In genomic region chr11:80778916-80779526, GRCm38 (mm10) we compare ENCODE assay signal across 8 mouse cellular contexts. TPM values are rescaled to one million over a fixed set of nuclear protein-coding genes. Genes with fewer than 3 reads are reported as not detected.
DNase-seq lines count a peak whose midpoint lies in the region; ATAC-seq and TF ChIP-seq lines count a peak whose summit lies in the region.

No protein-coding gene starts in this region.

- no peaks in the 10 kb centered on the region for H3K27me3 ChIP-seq in kidney, postnatal 0 days (ENCODE audit: insufficient read depth, low read length)
- H3K27me3 ChIP-seq in hindbrain, embryonic 16.5 days (replicated peaks; ENCODE audit: control insufficient read depth, insufficient read depth, low read length) = peaks cover 2% of the 10 kb centered on the region; the same call in 1 of the 2 replicates
- H3K27me3 ChIP-seq in myocyte (ENCODE audit: control insufficient read depth, insufficient read depth, insufficient read length) = no peaks in the 10 kb centered on the region

- no peak; the same call in 1 of the 2 replicates for ATAC-seq in kidney, postnatal 0 days (replicated peaks; ENCODE audit: low FRiP score, low read depth)
- no peak; the same call in 1 of the 2 replicates for ATAC-seq in hindbrain, embryonic 16.5 days

- intact Hi-C loops in gastrocnemius, postnatal 14 days (cut with DNase I; ENCODE audit: low total_unique reads) = loop anchor here (10.0 kb wide), 1 partner anchor 74 kb away; no protein-coding TSS in a partner anchor
- intact Hi-C loops in left cerebral cortex, postnatal 10 days (cut with DNase I) = no loop called here

- H3K27ac ChIP-seq in kidney, postnatal 0 days = peak overlapping the region; percentile 86; the same call in 1 of the 2 replicates
- peak overlapping the region; percentile 76 for H3K27ac ChIP-seq in brown adipose tissue, adult 24 weeks (replicated peaks; ENCODE audit: low read depth, low read length)
- H3K27ac ChIP-seq in hindbrain, embryonic 16.5 days (ENCODE audit: low read depth, low read length) = peak overlapping the region; percentile 64; the same call in 1 of the 2 replicates

- no peaks in the 10 kb centered on the region for H3K79me2 ChIP-seq in myocyte (ENCODE audit: control insufficient read depth, insufficient read depth)

- no peaks in the 10 kb centered on the region for H3K9me3 ChIP-seq in kidney, postnatal 0 days (replicated peaks; ENCODE audit: low read length)
- no peaks in the 10 kb centered on the region for H3K9me3 ChIP-seq in hindbrain, embryonic 16.5 days (ENCODE audit: control insufficient read depth, low read length)

- peak overlapping the region; percentile 68 for H3K4me3 ChIP-seq in kidney, postnatal 0 days (replicated peaks; ENCODE audit: low read depth, low read length)
- H3K4me3 ChIP-seq in brown adipose tissue, adult 24 weeks (ENCODE audit: insufficient read depth, low read depth, low read length) = peak overlapping the region; percentile 93
- H3K4me3 ChIP-seq in hindbrain, embryonic 16.5 days (ENCODE audit: low read length) = peak overlapping the region; percentile 87
- peak overlapping the region; percentile 52 for H3K4me3 ChIP-seq in myocyte

- no peak for TF ChIP-seq CTCF in kidney, postnatal 0 days (IDR thresholded peaks at IDR 0.05; ENCODE audit: low read depth)

- H3K9ac ChIP-seq in kidney, postnatal 0 days (ENCODE audit: low read depth, low read length) = peak overlapping the region; percentile 64
- peak overlapping the region; percentile 79 for H3K9ac ChIP-seq in hindbrain, embryonic 16.5 days (ENCODE audit: low read depth, low read length)

- 2% methylated on average over 18 of the region's 18 CpGs for WGBS in kidney, postnatal 0 days
- WGBS in hindbrain, embryonic 16.5 days = 4% methylated on average over 18 of the region's 18 CpGs

- TF ChIP-seq POLR2A in myocyte (IDR thresholded peaks at IDR 0.05; ENCODE audit: insufficient read length, low read depth) = no peak

- DNase-seq in kidney, postnatal 0 days (ENCODE audit: low spot score) = peak; percentile 12
- DNase-seq in kidney, postnatal 10 days = no peak
- DNase-seq in gastrocnemius, postnatal 14 days = no peak
- DNase-seq in testis, postnatal 10 days (ENCODE audit: low spot score) = no peak
- DNase-seq in left cerebral cortex, postnatal 10 days (ENCODE audit: extremely low spot score in 1 of 2, low spot score in 2 of 2) = no peak

- H3K4me1 ChIP-seq in kidney, postnatal 0 days (replicated peaks; ENCODE audit: insufficient read depth, low read length) = 0 out of 2 replicates have a peak, but pooled peaks cover 3% of the 10 kb centered on the region
- H3K4me1 ChIP-seq in brown adipose tissue, adult 24 weeks (ENCODE audit: control insufficient read depth, insufficient read depth, insufficient read length, low read length) = peaks cover 7% of the 10 kb centered on the region
- H3K4me1 ChIP-seq in hindbrain, embryonic 16.5 days (ENCODE audit: control insufficient read depth, insufficient read depth, low read depth, low read length) = peaks cover 7% of the 10 kb centered on the region

- peak overlapping the region; percentile 91 for H3K4me2 ChIP-seq in kidney, postnatal 0 days (ENCODE audit: low read length)
- H3K4me2 ChIP-seq in hindbrain, embryonic 16.5 days (ENCODE audit: low read length) = peak overlapping the region; percentile 95
- H3K4me2 ChIP-seq in myocyte (ENCODE audit: low read depth) = peak overlapping the region; percentile 87

- H3ac ChIP-seq in myocyte (ENCODE audit: control insufficient read depth, insufficient read length) = peak overlapping the region; percentile 49

- no peaks in the 10 kb centered on the region for H3K36me3 ChIP-seq in kidney, postnatal 0 days (ENCODE audit: insufficient read depth, low read length)
- H3K36me3 ChIP-seq in hindbrain, embryonic 16.5 days (ENCODE audit: control insufficient read depth, insufficient read depth, low read length) = no peaks in the 10 kb centered on the region
- H3K36me3 ChIP-seq in myocyte (ENCODE audit: control insufficient read depth, insufficient read depth) = no peaks in the 10 kb centered on the region

TF ChIP-seq in myocyte, 11 proteins besides CTCF, POLR2A, EP300 and RAD21:
- TF ChIP-seq TCF12 (IDR thresholded peaks at IDR 0.05; ENCODE audit: insufficient read depth, poor library complexity, severe bottlenecking) (no peak), TCF3 (IDR thresholded peaks at IDR 0.05; ENCODE audit: insufficient read length, low read depth) (no peak), MYOG (IDR thresholded peaks at IDR 0.05; ENCODE audit: control insufficient read depth in 1 of 3, insufficient read depth in 1 of 3, insufficient read length in 2 of 3, low read depth in 2 of 3) (no peak), MAX (IDR thresholded peaks at IDR 0.05; ENCODE audit: low read depth) (no peak), USF1 (IDR thresholded peaks at IDR 0.05; ENCODE audit: low read depth) (no peak), CEBPB (IDR thresholded peaks at IDR 0.05; ENCODE audit: insufficient read depth, poor library complexity, severe bottlenecking) (no peak), E2F4 (IDR thresholded peaks at IDR 0.05; ENCODE audit: insufficient read depth) (no peak), POLR2AphosphoS2 (IDR thresholded peaks at IDR 0.05; ENCODE audit: insufficient read length, low read depth) (no peak), MYOD1 (IDR thresholded peaks at IDR 0.05; ENCODE audit: control insufficient read depth in 1 of 3, insufficient read length in 2 of 3, low read depth in 2 of 3) (no peak)

RNA-seq across cellular contexts. Expression of gene Myo1d, which starts 0.8 kb away (rescaled TPM):
- polyA plus RNA-seq in kidney, postnatal 0 days (2015; fragmentation: Nextera tagmentation; extraction: Ambion mirVana) = 15.7 and 16.9 TPM in 2 replicates
- polyA plus RNA-seq in brown adipose tissue, adult 24 weeks (2012; ENCODE audit: insufficient read depth, insufficient read length, missing spikeins) = 2.5 and 3.0 TPM in 2 replicates
- polyA plus RNA-seq in hindbrain, embryonic 16.5 days (2015; fragmentation: Nextera tagmentation; extraction: Ambion mirVana) = 2.1 and 2.4 TPM in 2 replicates
- polyA plus RNA-seq in myocyte (2012; fragmentation: generic; extraction: Trizol) = 10.5 TPM
- 1 to 10 TPM; 6.4 to 7.0 TPM for total RNA-seq in gastrocnemius, postnatal 14 days (2021)
- 1 to 10 TPM; 3.1 TPM for total RNA-seq in left cerebral cortex, postnatal 10 days (2021)

RNA-seq across cellular contexts. Expression of gene Tmem98, which starts 31.0 kb away (rescaled TPM):
- polyA plus RNA-seq in kidney, postnatal 0 days (2015; fragmentation: Nextera tagmentation; extraction: Ambion mirVana) = 93.2 and 95.0 TPM in 2 replicates
- 2.3 and 2.7 TPM in 2 replicates for polyA plus RNA-seq in brown adipose tissue, adult 24 weeks (2012; ENCODE audit: insufficient read depth, insufficient read length, missing spikeins)
- 18.2 and 23.4 TPM in 2 replicates for polyA plus RNA-seq in hindbrain, embryonic 16.5 days (2015; fragmentation: Nextera tagmentation; extraction: Ambion mirVana)
- 60.7 TPM for polyA plus RNA-seq in myocyte (2012; fragmentation: generic; extraction: Trizol)
- 1 to 10 TPM; 3.3 to 4.9 TPM for total RNA-seq in gastrocnemius, postnatal 14 days (2021)
- total RNA-seq in left cerebral cortex, postnatal 10 days (2021) = 1 to 10 TPM; 4.6 to 5.6 TPM
